Mouse (Mus musculus) mouse embryonic stem cell (cell line): Measurements from ENCODE around the gene Cd63.

Experiments used
- in situ Hi-C, 2 experiments: fragments of 300-500 bp; cut with MboI; formaldehyde crosslinking; loops; 1 replicate in 1 of 2; 3 replicates in 1 of 2; pipeline ENCODE4 v1.14.3; 2019 to 2020; ENCODE audit warnings: low sequenced_read_pairs in 2 of 2, low pct_unique_long_range_greater_than_20kb in 1 of 2, mixed read lengths in 1 of 2; ENCODE audit not compliant: unreplicated experiment in 1 of 2

The Cd63 gene

DNA sequence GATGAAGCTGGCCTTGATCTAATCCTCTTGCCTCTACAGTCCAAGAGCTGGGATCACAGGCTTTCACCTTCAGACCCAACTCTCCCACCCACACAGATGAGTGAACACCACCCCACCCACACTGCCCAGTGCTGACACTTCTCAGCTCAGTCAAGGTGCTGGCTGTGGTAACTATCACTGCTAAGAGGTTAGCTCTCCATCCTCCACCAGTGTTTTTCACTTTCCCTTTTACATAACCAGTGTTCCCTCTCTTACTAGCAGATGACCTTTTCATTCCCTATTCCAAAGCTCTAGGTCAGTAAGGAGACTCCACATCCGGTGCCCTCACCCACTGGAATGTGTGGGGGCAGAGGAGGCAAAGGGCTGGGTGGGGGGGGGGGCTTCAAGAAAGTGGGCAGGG is 20.5 kb downstream of the Cd63 start:
- in situ Hi-C loops = no loop called here

DNA sequence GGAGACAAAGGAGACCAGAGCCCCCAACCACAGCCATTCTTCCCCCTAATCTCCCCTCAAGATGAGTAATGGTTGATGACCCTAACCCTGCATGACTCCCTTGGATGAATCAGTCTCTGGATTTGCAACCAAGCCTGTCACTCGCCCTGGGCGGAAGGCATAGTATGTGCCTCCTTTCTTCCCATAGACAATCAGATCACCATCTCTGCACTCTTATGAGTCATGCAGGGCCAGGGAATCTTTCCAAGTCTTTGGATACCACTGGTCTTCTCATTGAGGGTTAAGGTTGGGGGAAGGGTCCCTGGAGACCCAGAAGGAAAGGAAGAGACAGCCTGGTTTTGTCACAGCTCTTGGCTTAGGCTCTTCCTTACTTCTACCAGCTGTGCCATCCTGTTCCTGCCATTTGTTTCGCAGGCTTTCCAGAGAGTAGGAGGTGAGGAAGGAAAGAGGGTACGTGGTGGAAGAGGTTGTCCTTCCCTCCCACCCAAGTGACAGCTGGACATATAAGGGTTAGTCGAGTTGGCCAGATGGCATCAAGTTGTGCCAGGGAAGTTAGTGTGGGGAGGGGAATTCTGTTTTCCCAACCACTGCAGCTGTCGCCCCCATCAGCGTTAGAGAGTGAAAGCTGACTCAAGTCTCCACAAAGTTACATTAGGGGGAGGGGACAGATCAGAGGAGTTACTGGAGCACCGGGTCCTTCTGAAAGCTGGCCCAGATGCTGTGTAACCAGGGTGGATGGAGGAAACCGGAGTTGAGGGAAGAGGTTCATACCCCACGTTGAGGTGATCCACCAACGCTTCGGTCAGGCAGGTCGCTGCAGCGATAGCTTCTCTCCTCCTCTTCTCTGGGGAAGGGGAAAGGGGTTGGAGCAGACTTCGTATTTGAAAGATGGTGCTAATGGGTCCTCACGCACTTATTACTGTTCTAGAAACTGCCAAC is 21.4 kb downstream of the Cd63 start:
- in situ Hi-C loops = no loop called here

DNA sequence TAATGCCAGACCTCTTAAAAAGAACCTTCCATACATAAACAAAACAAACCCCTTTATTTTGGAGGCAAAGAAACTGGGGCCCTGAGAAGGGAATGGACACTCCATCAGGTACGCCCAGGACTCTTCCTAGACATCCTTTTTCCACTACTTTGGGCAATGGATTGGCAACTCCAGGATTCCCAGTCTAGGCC is 21.9 kb downstream of the Cd63 start, which contains the start of gene Rdh5:
Rdh5 (minus strand) TSS at position 67 of the 191 bp plus-strand sequence.
- in situ Hi-C loops = no loop called here

DNA sequence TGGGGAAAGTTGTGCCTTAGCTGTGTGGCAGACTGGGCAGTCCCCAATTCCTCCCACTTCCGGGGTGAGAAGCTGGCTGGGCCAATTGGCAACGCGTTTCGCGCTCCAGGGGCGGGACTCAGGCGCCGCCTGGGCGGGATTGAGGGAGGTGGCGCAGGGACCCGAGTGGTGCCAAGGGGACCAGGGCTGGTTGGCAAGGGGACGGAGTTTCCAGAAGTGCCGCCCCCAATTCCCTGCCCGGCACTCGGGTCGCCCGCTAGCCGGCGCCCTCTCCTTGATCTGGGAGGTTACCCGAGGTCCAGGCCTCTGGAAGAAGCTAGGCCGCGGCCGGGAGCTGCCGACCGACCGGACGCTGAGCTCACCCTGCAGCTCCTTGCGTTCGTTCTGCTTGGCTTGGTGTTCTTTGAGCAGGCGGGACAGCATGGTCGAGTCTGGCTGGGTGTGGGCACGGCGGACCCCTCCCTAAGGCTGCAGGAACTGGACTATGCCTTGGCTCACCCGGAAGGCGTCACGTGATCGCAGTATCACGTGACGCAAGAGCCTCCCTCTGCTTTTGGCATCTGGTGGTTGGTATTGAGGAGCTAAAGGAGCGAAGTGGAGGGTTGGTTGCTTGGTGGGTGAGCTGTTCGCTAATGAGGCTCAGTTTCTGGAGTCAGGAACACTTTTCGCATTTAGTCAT is 22.4 kb downstream of the Cd63 start:
- in situ Hi-C loops = no loop called here

DNA sequence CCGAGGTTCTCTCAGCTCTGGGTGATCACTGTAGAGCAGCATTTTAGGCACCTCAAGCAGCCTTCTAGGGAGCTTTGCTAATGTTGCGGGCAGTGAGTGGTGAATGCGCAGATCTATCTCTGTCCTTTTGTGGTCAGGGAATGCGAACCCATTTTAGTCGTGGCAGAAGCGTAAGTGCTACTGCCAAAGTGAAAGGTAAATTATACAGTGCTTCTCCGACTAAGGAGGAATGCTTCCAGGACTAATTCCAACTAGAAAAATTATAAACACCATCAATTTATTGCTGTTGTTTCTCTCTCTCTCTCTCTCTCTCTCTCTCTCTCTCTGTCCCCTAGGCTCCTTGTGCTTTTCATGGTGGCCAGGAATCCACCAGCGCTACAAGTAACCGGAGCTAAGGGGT is 23.1 kb downstream of the Cd63 start, which contains the start of gene Bloc1s1:
Bloc1s1 (minus strand) TSS at position 101 of the 400 bp plus-strand sequence.
- in situ Hi-C loops = no loop called here

DNA sequence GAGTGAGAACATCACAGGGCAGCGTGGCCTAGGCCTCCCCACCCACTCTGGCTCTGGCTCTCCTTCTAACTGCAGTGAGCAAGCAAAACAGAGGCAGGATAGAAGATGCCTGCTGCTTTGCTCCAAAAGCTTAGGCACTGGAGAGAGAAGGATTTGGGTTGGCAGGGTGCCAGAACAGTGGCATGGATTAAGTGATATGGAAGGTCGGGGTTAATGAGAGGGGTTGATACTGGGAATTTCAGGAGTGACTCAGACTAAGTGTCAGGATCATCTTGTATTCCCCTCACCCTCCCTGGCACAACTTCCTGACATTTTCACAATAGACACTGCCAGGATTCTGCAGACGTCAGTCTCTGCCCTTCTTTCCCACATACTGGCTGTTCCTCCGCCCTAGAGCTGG is 27.6 kb downstream of the Cd63 start:
- in situ Hi-C loops = no loop called here

DNA sequence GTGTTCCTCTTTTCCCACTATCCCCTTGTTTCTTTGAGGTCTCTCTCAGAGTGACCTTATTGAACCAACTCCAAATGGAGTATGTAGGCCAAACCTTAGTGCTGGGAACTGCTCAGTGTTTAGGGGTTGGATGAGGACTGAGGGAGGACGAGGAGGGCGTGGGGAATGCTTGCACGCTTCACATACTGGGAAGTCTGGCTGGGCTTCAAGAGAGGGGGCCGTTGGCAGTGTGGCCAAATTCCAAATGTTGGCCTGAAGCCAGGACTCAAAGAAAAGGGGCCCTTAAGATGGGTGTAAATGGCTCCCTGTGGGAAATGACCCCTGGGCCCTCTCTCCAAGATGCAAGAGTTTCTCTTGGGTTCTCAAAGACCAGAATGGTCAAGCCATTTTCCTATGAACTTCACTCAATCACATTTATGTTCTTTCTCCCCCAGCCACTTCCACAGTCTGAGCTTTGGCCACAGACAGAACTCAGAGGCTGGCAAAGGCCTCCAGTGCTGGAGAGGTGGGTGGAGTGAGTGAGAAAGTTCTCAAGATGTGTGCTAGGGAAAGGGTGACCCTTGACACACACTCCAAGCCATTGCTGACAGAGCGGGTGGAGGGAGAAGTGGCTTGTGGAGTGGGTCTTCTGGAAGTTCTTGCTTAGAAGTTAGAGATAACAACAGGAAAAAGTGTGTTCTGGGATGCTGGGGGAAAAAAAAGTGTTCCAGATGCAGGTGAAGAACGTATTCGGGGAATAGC is 29.0 kb downstream of the Cd63 start:
- in situ Hi-C loops = no loop called here

DNA sequence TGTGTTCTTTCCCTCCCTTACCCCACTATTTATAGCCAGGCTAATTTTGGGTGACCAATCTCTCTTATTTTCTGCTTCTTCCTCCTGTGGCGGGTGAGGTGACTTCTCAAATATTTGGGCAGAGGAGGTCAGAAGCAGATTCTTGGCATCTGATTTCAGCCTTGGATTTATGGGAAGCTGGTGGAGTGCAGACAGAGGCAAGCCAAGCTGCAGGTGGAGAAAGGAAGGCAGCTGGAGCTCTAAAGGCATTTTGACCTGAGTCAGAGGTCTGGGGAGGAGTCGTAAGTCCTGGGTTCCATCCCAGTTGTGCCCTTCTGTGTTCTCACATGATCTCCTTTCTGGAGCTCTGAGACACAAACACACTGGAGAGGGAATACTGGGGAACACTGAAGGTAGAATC is 30.7 kb downstream of the Cd63 start:
- in situ Hi-C loops = no loop called here

DNA sequence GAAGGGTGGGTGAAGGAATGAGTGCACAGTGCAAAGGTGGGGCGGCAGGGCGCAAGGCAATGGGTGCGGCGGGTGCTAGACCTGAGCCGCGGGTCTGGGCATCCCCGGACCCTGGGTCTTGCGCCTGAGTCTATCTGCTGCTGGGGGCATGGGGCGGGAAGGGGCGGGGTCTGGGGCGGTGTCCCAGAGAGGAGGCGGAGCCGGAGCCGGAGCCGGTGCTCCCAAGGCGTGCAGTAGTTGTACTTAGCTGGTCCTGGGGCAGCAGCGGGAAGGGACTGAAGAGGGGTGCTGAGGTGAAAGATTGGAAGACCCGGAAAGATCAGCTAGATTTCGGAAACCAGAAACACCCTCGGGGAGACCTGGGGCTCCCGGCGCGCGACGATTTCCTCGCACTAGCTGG is 32.8 kb downstream of the Cd63 start, which contains the start of gene Itga7:
Itga7 (plus strand) TSS at position 245 of the 400 bp plus-strand sequence.
- in situ Hi-C loops = no loop called here

DNA sequence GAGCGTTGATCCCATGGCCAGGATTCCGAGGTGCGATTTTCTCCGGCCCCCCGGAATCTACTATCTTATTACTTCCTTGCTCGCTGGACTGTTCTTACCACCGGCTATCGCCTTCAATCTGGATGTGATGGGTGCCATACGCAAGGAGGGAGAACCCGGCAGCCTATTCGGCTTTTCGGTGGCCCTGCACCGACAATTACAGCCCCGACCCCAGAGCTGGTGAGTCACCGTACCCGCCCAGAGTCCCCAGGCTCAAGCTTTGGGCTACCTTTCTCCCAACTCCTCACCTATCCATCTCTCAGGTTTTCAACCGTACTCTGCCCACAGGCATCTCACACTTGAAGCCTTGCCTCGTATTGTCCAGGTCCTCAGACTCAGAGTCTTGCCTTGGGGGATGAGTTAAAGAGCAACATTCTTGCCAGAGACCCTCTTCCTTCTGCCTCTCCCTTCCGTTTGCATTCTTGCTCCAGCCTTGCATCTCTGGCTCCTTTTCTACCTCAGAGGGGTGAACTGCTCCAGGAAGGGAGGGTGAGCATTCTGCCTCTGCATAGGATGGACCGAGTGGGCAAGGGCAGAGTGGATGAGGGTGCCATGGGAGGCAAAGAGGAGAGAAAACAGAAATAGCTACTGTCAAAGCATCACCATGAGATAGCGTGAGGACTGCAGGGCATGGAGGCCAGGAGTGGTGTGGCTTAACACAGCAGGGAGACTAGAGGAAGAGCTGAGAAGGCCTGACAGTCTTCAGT is 33.4 kb downstream of the Cd63 start:
- in situ Hi-C loops = no loop called here

DNA sequence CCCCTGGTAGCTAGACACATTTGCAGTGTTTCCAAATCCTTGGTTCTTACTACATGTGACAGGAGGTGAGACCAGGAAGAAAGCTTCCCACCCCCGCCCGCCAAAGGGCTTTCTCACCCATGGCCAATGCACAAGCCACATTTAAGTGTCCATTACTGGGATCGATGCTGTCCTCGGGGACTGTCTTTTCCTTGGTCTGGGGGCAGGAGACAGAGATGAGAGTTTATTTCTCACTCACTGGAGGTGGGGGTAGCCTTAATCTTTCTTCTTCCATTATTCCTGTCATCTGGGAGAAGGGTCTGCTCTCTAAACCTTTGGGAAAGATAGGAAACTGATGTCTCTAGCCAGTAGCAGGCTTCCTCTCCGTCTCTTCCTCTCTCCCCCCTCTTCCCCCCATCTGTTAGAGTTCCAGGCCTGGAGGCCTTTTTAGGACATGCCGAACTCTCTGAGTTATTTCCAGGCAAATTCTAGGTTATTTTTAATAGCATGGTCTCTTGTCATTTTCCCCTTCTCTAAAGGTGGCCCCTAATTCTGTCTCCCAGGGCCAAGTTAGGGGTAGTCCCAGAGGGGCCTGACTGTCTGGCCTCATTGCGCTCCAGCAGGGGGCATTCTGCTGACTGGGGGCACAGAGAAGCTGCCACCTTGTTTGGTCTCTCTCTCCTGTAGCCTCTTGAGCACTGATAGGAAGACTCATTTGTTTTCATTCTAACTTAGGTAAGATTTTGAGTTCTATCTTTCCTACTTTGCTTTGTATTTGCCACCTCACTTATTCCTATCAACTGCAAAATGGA is 34.4 kb downstream of the Cd63 start:
- in situ Hi-C loops = no loop called here

DNA sequence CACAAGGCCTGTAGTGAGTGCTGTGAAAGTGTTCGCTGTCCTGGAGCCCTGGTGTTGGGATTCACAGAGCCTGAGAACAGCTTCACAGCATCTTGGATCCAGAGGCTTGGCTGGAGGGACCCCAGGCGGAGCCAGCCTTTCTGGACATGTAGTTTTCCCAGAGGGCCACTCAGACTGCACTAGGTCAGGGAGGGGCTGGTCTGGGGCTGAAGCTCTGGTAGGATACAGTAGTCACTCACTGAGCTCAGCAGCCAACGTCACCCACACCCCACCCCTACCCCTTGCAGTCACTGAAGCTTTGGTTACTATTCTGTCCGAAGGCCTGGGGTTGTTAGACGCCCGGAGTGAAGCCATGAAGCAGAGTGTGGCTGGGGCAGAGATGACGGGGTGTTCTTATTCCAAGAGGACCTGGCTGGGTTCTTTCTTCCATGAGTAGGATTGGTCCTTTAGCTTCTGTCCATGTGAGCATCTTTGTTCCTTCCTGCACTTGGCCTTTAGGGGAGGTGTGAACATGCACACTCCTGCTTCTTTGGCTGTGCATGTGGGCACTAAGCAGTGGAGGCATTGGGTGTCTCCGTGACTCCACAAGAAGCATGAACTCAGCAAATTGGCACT is 35.1 kb downstream of the Cd63 start:
- in situ Hi-C loops = no loop called here

DNA sequence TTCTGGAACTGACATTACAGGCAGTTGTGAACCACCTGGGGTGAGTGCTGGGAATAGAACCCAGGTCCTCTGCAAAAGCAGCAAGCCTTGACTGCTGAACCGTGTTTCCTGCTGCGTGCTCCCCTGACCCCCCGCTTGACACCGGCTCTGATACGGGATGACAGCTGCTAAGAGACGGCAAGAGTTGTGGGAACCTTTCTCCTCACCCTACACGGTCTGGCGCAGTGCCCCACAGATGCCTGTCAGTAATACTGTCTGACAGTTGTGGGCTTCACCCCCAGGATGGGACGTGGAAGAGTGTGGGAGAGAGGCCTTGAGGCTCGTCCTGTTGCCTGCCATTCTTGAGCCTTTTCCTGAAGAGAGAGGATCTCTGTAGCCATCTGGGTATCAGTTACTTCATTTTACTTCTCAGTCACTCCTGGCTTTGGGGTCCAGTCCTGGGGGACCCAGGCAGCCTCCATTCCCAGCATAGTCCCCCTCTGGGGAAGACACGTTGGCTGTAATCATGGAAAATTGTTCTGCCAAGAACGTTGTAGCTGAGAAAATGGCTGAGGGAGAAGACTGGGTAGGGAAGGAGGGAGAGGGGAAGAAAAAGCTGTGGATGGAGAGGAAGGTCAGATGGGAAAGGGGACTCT is 37.1 kb downstream of the Cd63 start:
- in situ Hi-C loops = no loop called here

DNA sequence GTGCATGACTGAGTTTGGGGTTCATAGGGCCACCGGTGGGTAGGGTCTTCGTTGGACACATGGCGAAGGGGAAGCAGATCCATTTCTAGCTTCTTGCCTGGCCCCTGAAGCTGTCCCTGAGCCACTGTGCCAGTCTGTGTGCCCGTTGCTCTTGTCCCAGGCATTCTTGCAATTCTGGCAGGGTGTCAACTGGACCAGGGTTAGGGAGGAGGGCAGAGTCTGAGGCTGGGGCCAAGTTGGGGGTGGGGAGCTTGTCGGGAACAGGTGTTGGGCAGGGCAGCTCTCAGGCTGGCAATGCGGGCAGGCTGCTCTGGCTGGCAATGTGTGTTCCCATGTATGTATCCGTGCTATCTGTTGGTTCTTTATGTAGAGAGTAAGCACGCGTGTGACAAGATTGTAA is 37.7 kb downstream of the Cd63 start:
- in situ Hi-C loops = no loop called here

DNA sequence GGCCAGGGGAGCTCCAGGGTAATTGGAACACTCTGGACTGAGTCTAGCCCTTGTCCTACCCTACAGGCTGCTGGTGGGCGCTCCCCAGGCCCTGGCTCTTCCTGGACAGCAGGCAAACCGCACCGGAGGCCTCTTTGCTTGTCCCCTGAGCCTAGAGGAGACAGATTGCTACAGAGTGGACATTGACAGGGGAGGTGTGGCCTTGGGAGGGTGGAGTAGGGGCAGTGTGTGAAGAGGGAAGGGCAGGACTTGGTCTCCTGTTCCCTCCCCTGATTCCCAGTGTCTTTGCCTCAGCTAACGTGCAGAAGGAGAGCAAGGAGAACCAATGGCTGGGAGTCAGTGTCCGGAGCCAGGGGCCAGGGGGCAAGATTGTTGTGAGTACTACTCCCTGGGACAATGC is 38.2 kb downstream of the Cd63 start:
- in situ Hi-C loops = no loop called here

DNA sequence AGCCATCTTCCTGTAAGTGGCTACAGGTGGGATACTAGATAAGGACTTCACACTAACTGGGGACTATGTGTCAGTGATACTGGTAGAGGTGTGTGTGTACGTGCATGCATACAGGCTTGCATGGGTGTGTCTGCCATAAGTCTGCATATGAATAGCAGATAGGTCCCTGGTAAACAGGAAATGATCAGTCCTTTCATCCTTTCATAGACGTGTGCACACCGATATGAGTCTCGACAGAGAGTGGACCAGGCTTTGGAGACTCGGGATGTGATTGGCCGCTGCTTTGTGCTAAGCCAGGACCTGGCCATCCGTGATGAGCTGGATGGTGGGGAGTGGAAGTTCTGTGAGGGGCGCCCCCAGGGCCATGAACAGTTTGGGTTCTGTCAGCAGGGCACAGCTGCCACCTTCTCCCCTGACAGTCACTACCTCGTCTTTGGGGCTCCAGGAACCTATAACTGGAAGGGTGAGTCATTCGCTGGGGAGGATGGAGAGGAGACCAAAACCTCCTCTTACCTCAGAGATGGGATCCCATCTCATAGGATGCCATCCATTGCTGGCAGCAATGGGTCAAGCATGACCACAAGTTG is 39.8 kb downstream of the Cd63 start:
- in situ Hi-C loops = no loop called here

DNA sequence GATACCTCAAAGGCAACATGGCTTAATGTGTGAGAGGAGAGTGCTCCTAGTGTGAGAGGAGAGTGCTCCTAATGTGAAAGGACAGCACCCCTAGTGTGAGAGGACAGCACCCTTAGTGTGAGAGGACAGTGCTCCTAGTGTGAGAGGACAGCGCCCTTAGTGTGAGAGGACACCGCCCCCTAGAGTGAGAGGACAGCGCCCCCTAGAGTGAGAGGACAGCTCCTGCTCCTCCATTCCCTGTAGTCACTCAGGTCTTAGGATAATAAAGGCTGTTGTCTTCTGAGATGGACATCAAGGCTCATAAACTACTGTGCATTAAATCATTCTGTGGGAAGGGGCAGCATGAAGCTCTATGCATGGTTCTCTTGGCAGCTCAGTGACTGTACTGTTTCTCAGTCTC is 44.9 kb downstream of the Cd63 start:
- in situ Hi-C loops = no loop called here
